Mouse (Mus musculus) cerebellum, adult 11-12 months (tissue): ENCODE measurements around the gene Ptprcap.
A peak's percentile ranks its signal among the peaks of the same experiment; 100 is the strongest.

Source experiments
- DNase-seq: peaks from one replicate; pipeline ENCODE4 v3.0.0; 2022

Ptprcap gene

GRCm38 (mm10) chr19:4147782-4148490, 5.5 kb upstream of the Ptprcap start:
- DNase-seq, result peak; percentile 31

GRCm38 (mm10) chr19:4148491-4148806, 5.0 kb upstream of the Ptprcap start, which contains the start of gene Coro1b:
Coro1b (plus strand) TSS chr19:4148619.
- peak; percentile 95 for DNase-seq

GRCm38 (mm10) chr19:4148819-4149218, 4.6 kb upstream of the Ptprcap start:
- DNase-seq, result no peak

- no peak for DNase-seq
Measured at GRCm38 (mm10) chr19:4149283-4149682, 4.1 kb upstream of the Ptprcap start.

DNA sequence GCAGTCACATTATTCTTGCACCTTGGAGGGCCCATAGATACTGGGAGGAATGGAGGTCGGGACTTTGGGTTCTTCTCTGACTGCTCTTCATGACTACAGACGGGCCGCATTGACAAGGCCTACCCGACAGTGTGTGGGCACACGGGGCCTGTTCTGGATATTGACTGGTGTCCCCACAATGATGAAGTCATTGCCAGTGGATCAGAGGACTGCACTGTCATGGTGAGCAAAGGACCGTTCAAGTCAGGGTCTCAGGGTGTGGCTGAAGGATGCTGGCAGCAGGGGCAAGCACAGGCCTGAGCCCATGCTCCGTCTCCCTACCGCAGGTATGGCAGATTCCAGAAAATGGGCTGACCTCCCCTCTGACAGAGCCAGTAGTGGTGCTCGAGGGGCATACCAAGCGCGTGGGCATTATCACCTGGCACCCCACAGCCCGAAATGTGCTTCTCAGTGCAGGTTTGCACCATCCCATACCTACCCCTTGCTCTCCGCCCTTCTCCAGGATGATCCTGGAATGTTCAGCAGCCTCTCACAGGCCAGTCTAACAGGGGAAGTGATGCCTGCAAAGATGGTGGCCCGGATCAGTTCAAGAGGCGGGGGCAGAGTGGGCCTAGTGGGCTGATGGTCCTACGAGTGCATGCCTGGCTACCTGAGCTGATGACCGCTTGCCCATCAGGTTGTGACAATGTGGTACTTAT, 3.5 kb upstream of the Ptprcap start:
- DNase-seq, result no peak

GRCm38 (mm10) chr19:4150567-4151487, 2.6 kb upstream of the Ptprcap start:
- no peak for DNase-seq

GRCm38 (mm10) chr19:4151488-4151860, 1.9 kb upstream of the Ptprcap start:
- no peak for DNase-seq

- no peak for DNase-seq
Measured at GRCm38 (mm10) chr19:4151898-4152297, 1.5 kb upstream of the Ptprcap start.

- DNase-seq, result no peak
Measured at GRCm38 (mm10) chr19:4152445-4153231, 766 bp upstream of the Ptprcap start.

- DNase-seq, result no peak
Measured at GRCm38 (mm10) chr19:4154437-4155222, 1.2 kb downstream of the Ptprcap start.

DNA sequence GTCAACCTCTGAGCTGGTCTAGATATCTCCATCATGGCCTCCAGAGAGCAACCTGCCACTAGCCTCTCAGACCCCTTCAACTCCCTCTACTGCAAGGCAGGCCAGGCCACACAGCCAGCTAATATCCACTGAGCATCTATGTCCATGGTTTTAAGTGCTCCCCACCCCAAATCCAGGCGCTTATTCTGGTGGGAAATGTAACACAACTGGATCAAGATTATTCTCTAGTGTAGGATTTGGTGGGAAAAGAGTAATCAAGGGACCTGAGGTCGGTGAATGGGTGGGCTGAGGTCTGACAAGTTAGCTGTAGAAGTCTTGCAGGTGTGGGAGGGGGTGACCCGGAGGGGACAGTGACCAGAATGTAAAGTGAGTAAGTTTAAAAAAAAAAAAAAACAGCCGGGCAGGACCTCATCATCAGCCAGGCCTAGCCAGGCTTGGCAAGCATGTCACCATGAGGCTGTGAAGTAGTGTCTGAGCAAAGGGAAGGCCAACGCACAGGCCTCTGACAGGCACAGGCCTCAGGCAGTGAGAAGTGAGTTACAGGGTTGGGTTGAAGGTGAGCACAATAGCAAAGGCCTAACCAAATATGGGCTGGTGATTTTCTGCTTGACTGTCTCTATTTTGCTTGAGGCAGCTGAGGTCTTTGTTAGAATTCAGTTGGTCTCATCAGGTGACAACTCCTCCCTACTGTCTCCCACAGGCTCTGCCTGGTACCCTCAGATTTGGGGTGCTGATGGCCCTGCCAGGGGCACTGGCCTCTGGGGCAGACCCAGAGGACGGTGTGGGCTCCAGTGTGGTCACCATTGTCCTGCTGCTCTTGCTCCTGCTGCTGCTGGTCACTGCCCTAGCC, 2.0 kb downstream of the Ptprcap start:
- DNase-seq, result no peak

GRCm38 (mm10) chr19:4156073-4156579, 2.7 kb downstream of the Ptprcap start:
- peak; percentile 51 for DNase-seq

DNA sequence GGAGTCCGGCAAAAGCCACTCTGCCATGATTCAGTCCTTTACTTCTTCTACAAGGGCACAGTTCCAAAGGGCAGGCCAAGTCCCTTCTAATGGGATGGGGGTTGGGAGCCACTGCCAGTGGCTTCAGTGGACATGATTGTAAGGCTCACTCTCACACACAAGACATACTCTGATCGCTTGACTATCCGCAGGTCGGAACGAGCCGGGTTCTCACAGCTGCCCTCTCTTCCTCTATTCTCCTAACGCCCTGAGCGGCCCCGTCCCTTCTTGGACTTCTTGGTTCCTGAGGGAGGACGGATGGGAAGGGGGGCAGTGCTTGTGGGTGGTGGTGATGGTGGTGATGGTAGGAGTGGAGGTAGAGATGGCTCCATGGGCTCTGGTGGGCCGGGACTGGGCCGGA, 3.4 kb downstream of the Ptprcap start:
- peak; percentile 29 for DNase-seq

- no peak for DNase-seq
Measured at GRCm38 (mm10) chr19:4159049-4159448, 5.6 kb downstream of the Ptprcap start.

DNA sequence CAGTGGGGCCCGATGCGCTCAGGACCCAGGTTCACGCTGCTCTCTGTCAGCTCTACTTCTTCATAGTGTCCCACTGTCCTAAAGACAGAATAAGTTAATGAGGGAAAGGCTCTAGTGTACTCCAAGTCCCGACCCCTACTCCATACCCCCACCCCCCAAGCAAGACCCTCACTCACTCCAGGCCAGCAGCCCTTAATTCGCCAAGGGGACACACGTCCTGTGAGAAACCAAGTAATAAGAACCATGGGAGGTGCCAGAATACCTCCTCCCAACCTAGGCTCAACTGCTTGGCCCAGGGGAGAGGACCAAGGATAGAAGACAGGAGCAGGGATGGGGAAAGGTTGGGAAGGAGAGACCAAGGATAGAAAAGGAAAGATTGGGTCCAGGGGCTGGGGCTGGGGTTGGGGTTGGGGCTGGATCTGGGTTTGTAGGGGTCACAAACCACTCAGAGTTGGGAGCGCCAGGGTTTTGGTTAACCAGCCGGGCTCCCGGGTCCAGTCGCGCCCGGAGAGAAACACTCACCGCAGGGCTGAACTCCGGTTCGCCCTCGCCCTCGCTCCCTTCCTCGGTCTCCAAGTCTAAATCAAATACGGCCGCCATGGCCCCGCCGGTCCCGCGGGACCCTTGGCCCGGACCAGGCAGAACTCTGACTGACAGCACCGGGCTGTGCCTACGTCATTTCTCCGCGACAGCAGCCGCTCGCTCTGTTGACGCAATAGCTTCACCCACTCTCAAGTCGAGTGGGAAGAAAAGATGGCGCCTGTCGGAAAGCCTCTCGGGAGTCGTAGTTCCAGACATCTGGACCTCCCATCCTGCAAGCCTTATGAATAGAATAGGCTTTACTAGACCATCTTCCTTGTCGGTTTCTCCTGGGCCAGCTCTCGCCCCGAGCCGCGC, 9.5 kb downstream of the Ptprcap start, which contains the start of gene Rps6kb2:
Rps6kb2 (minus strand) TSS at position 709 of the 897 bp plus-strand sequence.
- peak; percentile 96 for DNase-seq

DNA sequence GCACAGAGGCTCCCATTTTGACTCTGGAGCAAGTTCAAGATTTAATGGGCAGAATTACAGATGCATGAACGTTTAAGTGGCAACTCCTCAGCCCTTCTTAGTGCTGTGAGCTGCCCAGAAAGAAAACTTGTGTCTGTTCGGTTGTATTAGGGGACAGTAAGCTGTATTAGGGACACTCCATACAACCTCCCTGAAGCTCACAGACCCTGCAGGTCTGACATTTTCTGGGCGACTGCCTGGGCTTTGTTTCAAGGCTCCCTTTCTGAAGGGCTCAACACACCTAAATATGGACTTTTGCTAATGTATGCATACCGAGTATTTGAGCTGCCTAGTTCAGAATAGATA, 10.1 kb downstream of the Ptprcap start:
- DNase-seq, result no peak

GRCm38 (mm10) chr19:4164100-4164499, 10.7 kb downstream of the Ptprcap start:
- DNase-seq, result peak; percentile 50

GRCm38 (mm10) chr19:4164721-4165120, 11.3 kb downstream of the Ptprcap start:
- peak; percentile 50 for DNase-seq

DNA sequence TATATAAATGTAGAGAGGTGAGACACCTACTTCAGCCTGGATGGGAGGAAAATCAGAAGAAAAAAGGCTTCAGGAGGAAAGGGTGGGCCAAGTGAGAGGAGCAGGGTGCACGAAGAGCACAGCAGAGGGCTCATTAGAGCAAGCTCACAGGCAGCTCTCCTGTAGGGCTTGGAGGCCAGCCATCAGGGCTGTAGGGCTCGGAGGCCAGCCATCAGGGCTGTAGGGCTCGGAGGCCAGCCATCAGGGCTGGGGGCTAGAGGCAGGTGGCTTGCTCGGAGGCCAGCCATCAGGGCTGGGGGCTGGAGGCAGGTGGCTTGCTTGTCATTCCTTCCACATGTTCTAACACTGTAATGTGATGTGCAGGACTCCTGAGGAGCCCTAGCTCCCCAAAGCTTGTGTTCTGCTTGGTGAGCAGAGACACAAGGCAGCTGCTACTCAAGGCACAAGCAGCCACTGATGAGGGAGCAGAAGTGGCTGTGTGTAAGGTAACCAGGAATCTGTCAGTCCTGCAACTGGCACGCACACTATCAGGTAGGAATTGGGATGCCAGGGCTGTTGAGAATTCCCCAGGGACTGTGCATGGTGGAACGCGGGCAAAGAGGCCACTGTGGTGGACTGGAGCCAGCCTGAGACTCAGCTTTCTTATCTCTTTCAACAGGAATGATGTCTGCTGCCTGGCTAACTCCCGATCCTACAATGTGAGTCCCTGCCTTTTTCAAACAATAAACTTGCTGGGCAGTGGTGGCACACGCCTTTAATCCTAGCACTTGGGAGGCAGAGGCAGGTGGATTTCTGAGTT, 13.5 kb downstream of the Ptprcap start:
- DNase-seq, result peak; percentile 39
